Mouse (Mus musculus): ENCODE measurements at regions not wholly inside any gene's neighbourhood (a gene's known extent, or its start where the extent isn't known, plus 50 kb on each side); places are given as distances from the start of the nearest gene placed in this dataset.
"Not testable (repeated sequence)": the region's sequence is repeated elsewhere in the genome, so short reads cannot be mapped to it uniquely, and the experiment has no call there.

- DNase-seq (ENCODE audit: low spot score in 2 of 2) = no peak
Measured at GRCm38 (mm10) chr15:93094202-93095135, 180.5 kb downstream of the Gxylt1 start.

GRCm38 (mm10) chr15:93091396-93091795, 183.6 kb downstream of the Gxylt1 start:
- no peak for DNase-seq (ENCODE audit: low spot score in 2 of 2)

GRCm38 (mm10) chr15:93089347-93089746, 185.6 kb downstream of the Gxylt1 start:
- peak; percentile 18 to 64 for DNase-seq (ENCODE audit: low spot score in 2 of 2)

GRCm38 (mm10) chr15:93084967-93085617, 189.9 kb downstream of the Gxylt1 start:
- DNase-seq (ENCODE audit: low spot score in 2 of 2) = peak in 1 of 2 experiments; percentile 21

- no peak for DNase-seq (ENCODE audit: low spot score in 2 of 2)
Measured at GRCm38 (mm10) chr15:93074070-93074469, 200.9 kb downstream of the Gxylt1 start.

GRCm38 (mm10) chr15:93062213-93063131, 212.5 kb downstream of the Gxylt1 start:
- no peak for DNase-seq (ENCODE audit: low spot score in 2 of 2)

- DNase-seq (ENCODE audit: low spot score in 2 of 2) = no peak
Measured at GRCm38 (mm10) chr15:93053471-93053870, 221.5 kb downstream of the Gxylt1 start.

GRCm38 (mm10) chr15:93027185-93027584, 247.8 kb downstream of the Gxylt1 start:
- DNase-seq (ENCODE audit: low spot score in 2 of 2) = no peak

GRCm38 (mm10) chr15:93026456-93027078, 248.4 kb downstream of the Gxylt1 start:
- no peak for DNase-seq (ENCODE audit: low spot score in 2 of 2)

- DNase-seq (ENCODE audit: low spot score in 2 of 2) = no peak
Measured at GRCm38 (mm10) chr15:93025791-93026190, 249.2 kb downstream of the Gxylt1 start.

- no peak for DNase-seq (ENCODE audit: low spot score in 2 of 2)
Measured at GRCm38 (mm10) chr15:93024171-93024570, 250.8 kb downstream of the Gxylt1 start.

GRCm38 (mm10) chr15:93011166-93011565, 263.8 kb downstream of the Gxylt1 start:
- DNase-seq (ENCODE audit: low spot score in 2 of 2) = no peak

- no peak for DNase-seq (ENCODE audit: low spot score in 2 of 2)
Measured at GRCm38 (mm10) chr15:93010629-93011028, 264.4 kb downstream of the Gxylt1 start.

- DNase-seq (ENCODE audit: low spot score in 2 of 2) = no peak
Measured at GRCm38 (mm10) chr15:93005751-93006231, 269.2 kb downstream of the Gxylt1 start.

GRCm38 (mm10) chr15:93005186-93005585, 269.8 kb downstream of the Gxylt1 start:
- DNase-seq (ENCODE audit: low spot score in 2 of 2) = not testable (repeated sequence)

GRCm38 (mm10) chr15:93004551-93004950, 270.4 kb downstream of the Gxylt1 start:
- DNase-seq (ENCODE audit: low spot score in 2 of 2) = no peak

GRCm38 (mm10) chr15:93003233-93003632, 271.7 kb downstream of the Gxylt1 start:
- no peak for DNase-seq (ENCODE audit: low spot score in 2 of 2)

GRCm38 (mm10) chr15:93002002-93002904, 272.7 kb downstream of the Gxylt1 start:
- DNase-seq (ENCODE audit: low spot score in 2 of 2) = no peak

GRCm38 (mm10) chr15:93001346-93002001, 273.5 kb downstream of the Gxylt1 start:
- DNase-seq (ENCODE audit: low spot score in 2 of 2) = peak in 1 of 2 experiments; percentile 25
